Mouse (Mus musculus) kidney, adult 11 months (tissue): ENCODE results near the gene Iqck.

Experiments
- DNase-seq: peaks from one replicate; pipeline ENCODE4 v3.0.0; 2022

The Iqck gene

GRCm38 (mm10) chr7:118914561-118915165, 59.1 kb downstream of the Iqck start:
- no peak for DNase-seq

- no peak for DNase-seq
Measured at GRCm38 (mm10) chr7:118919261-118920006, 63.9 kb downstream of the Iqck start.

- no peak for DNase-seq
Measured at GRCm38 (mm10) chr7:118922441-118923202, 67.1 kb downstream of the Iqck start.

GRCm38 (mm10) chr7:118925547-118925946, 70.0 kb downstream of the Iqck start:
- no peak for DNase-seq

GRCm38 (mm10) chr7:118926516-118927260, 71.1 kb downstream of the Iqck start:
- DNase-seq, result no peak

GRCm38 (mm10) chr7:118927279-118927678, 71.7 kb downstream of the Iqck start:
- DNase-seq, result no peak

- no peak for DNase-seq
Measured at GRCm38 (mm10) chr7:118928316-118928715, 72.8 kb downstream of the Iqck start.

- no peak for DNase-seq
Measured at GRCm38 (mm10) chr7:118928916-118929315, 73.4 kb downstream of the Iqck start.

- DNase-seq, result no peak
Measured at GRCm38 (mm10) chr7:118929601-118930311, 74.2 kb downstream of the Iqck start.

GRCm38 (mm10) chr7:118931502-118932395, 76.2 kb downstream of the Iqck start:
- no peak for DNase-seq

GRCm38 (mm10) chr7:118935306-118935705, 79.8 kb downstream of the Iqck start:
- no peak for DNase-seq

- no peak for DNase-seq
Measured at GRCm38 (mm10) chr7:118936844-118937243, 81.3 kb downstream of the Iqck start.

GRCm38 (mm10) chr7:118937469-118938387, 82.2 kb downstream of the Iqck start:
- DNase-seq, result no peak

GRCm38 (mm10) chr7:118942297-118942696, 86.7 kb downstream of the Iqck start:
- DNase-seq, result no peak

GRCm38 (mm10) chr7:118943170-118943569, 87.6 kb downstream of the Iqck start:
- DNase-seq, result no peak

GRCm38 (mm10) chr7:118944884-118945283, 89.3 kb downstream of the Iqck start:
- DNase-seq, result no peak

GRCm38 (mm10) chr7:118947241-118947640, 91.7 kb downstream of the Iqck start:
- DNase-seq, result no peak

- no peak for DNase-seq
Measured at GRCm38 (mm10) chr7:118948677-118949282, 93.2 kb downstream of the Iqck start.

- no peak for DNase-seq
Measured at GRCm38 (mm10) chr7:118949749-118950148, 94.2 kb downstream of the Iqck start.
